Mouse (Mus musculus) gastrocnemius, adult 18-20 months (tissue): ENCODE data around the gene Gatd1. TPM values are rescaled to one million over a fixed set of nuclear protein-coding genes. Genes with fewer than 3 reads are reported as not detected.

Experiments
- total RNA-seq, 2 experiments: library from RNA; stranded (reverse); gene quantifications; 2 replicates each; pipeline ENCODE4 v1.2.3; 2021

Gene Gatd1
- total RNA-seq, 2 experiments from 2014 or later: 6.6 to 7.5 TPM

Other genes starting within 250 kb of the Gatd1 start
- 10 to 100 TPM; 49.3 to 52.9 TPM for gene Rnh1, start 241.3 kb downstream of the Gatd1 start, total RNA-seq
- 100 to 1,000 TPM; 109 to 117 TPM for gene Hras, start 220.1 kb downstream of the Gatd1 start, total RNA-seq
- gene Lrrc56, start 220.0 kb downstream of the Gatd1 start, total RNA-seq: 1 to 10 TPM; 1.6 to 1.7 TPM
- gene Lmntd2, start 200.1 kb downstream of the Gatd1 start, total RNA-seq: not detected
- under 1 TPM; 0.24 to 0.48 TPM for gene Rassf7, start 198.3 kb downstream of the Gatd1 start, total RNA-seq
- gene Phrf1, start 185.4 kb downstream of the Gatd1 start, total RNA-seq: 10 to 100 TPM; 19.5 to 24.8 TPM
- 1 to 10 TPM in 1 of 2 experiments, under 1 TPM in 1; 0.25 to 1.4 TPM for gene Irf7, start 147.7 kb downstream of the Gatd1 start, total RNA-seq
- gene Cdhr5, start 137.3 kb downstream of the Gatd1 start, total RNA-seq: not detected
- gene Sct, start 135.0 kb downstream of the Gatd1 start, total RNA-seq: not detected
- gene Drd4, start 122.1 kb downstream of the Gatd1 start, total RNA-seq: not detected
- 10 to 100 TPM in 1 of 2 experiments, 1 to 10 TPM in 1; 8.9 to 13.2 TPM for gene Deaf1, start 86.4 kb downstream of the Gatd1 start, total RNA-seq
- gene Tmem80, start 86.4 kb downstream of the Gatd1 start, total RNA-seq: 10 to 100 TPM; 13.7 to 13.9 TPM
- 1 to 10 TPM; 1.1 to 2.3 TPM for gene Eps8l2, start 75.3 kb downstream of the Gatd1 start, total RNA-seq
- 10 to 100 TPM; 84.5 to 85.6 TPM for gene Taldo1, start 21.9 kb downstream of the Gatd1 start, total RNA-seq
- gene Cend1, start 15.4 kb upstream of the Gatd1 start, total RNA-seq: under 1 TPM; 0.39 to 0.47 TPM
- gene Slc25a22, start 23.8 kb upstream of the Gatd1 start, total RNA-seq: 10 to 100 TPM; 18.2 to 21.3 TPM
- gene Pidd1, start 29.9 kb upstream of the Gatd1 start, total RNA-seq: under 1 TPM; 0.09 to 0.14 TPM
- gene Rplp2, start 33.2 kb upstream of the Gatd1 start, total RNA-seq: 100 to 1,000 TPM; 526 to 630 TPM
- gene Pnpla2, start 41.1 kb upstream of the Gatd1 start, total RNA-seq: 100 to 1,000 TPM; 288 to 309 TPM
- 1 to 10 TPM; 7.2 to 8.9 TPM for gene Cracr2b, start 47.0 kb upstream of the Gatd1 start, total RNA-seq
- 10 to 100 TPM; 82.6 to 90.7 TPM for gene Cd151, start 53.3 kb upstream of the Gatd1 start, total RNA-seq
- 10 to 100 TPM; 62.0 to 64.3 TPM for gene Polr2l, start 61.0 kb upstream of the Gatd1 start, total RNA-seq
- gene Tspan4, start 61.1 kb upstream of the Gatd1 start, total RNA-seq: 1 to 10 TPM; 6.6 to 7.1 TPM
- gene Chid1, start 125.7 kb upstream of the Gatd1 start, total RNA-seq: 10 to 100 TPM; 11.2 to 13.1 TPM
- gene Ap2a2, start 148.0 kb upstream of the Gatd1 start, total RNA-seq: 10 to 100 TPM; 51.7 to 56.6 TPM
- gene Muc6, start 241.2 kb upstream of the Gatd1 start, total RNA-seq: not detected